Mouse (Mus musculus) G1E (cell line): ENCODE measurements around the gene Sec61a1. TPM values are rescaled to one million over a fixed set of nuclear protein-coding genes. Genes with fewer than 3 reads are reported as not detected.

Source experiments
- ATAC-seq: 2 replicates; pipeline ENCODE4 v1.8.0; 2016; ENCODE audit warnings: mild to moderate bottlenecking; ENCODE audit not compliant: insufficient number of reproducible peaks, poor library complexity, low FRiP score, severe bottlenecking; ENCODE audit errors: extremely low read depth
- DNase-seq: peaks from one replicate; pipeline ENCODE4 v3.0.0; 2012; ENCODE audit warnings: low spot score
- H3K27me3 ChIP-seq: 2 replicates; pipeline ENCODE4 v1.6.1; 2012; ENCODE audit warnings: mild to moderate bottlenecking, low read length, inconsistent platforms; ENCODE audit not compliant: insufficient read depth
- H3K36me3 ChIP-seq: replicated peaks from 2 replicates; pipeline ENCODE3; 2012; ENCODE audit warnings: mild to moderate bottlenecking, inconsistent platforms
- H3K4me1 ChIP-seq: 2 replicates; pipeline ENCODE4 v1.6.1; 2012; ENCODE audit warnings: low read depth, low read length, inconsistent platforms, mixed read lengths; ENCODE audit not compliant: insufficient read depth
- H3K4me3 ChIP-seq: 2 replicates; pipeline ENCODE4 v1.5.1; 2012; ENCODE audit warnings: low read depth, mild to moderate bottlenecking, inconsistent platforms, low read length, moderate library complexity, mixed read lengths
- H3K9me3 ChIP-seq: replicated peaks from 2 replicates; pipeline ENCODE4 v1.6.1; 2012; ENCODE audit warnings: inconsistent platforms
- CTCF ChIP-seq: IDR thresholded peaks from 2 replicates; pipeline ENCODE4 v1.5.1; 2012; ENCODE audit warnings: low read depth, low read length, inconsistent platforms, mixed read lengths
- GATA1 ChIP-seq: IDR thresholded peaks from 2 replicates; pipeline ENCODE4 v1.6.1; 2012; ENCODE audit warnings: borderline replicate concordance, low read length, inconsistent platforms, mixed read lengths
- GATA2 ChIP-seq: IDR thresholded peaks from 2 replicates; pipeline ENCODE4 v1.6.1; 2012; ENCODE audit warnings: low read depth, low read length, inconsistent platforms, borderline replicate concordance
- POLR2AphosphoS5 ChIP-seq: IDR thresholded peaks from 2 replicates; pipeline ENCODE4 v1.6.1; 2012; ENCODE audit warnings: low read depth, low read length, inconsistent platforms; ENCODE audit not compliant: insufficient replicate concordance
- TAL1 ChIP-seq: conservative IDR thresholded peaks from 2 replicates; pipeline ENCODE4 v1.6.1; 2012; ENCODE audit warnings: low read depth, low read length, inconsistent platforms, mixed read lengths
- polyA plus RNA-seq: library from polyadenylated mRNA; stranded (reverse); fragments of >175 nt; gene quantifications from 2 replicates; pipeline ENCODE4 v1.2.3, GENCODE M21; 2012
- total RNA-seq, 2 experiments: library from RNA; stranded (forward) in 1 of 2; stranded (reverse) in 1 of 2; fragments of 200-1000 nt in 1 of 2; fragments of >200 nt in 1 of 2; fragmentation: Nextera tagmentation in 1 of 2; gene quantifications; 2 replicates each; pipeline ENCODE4 v1.2.3; 2014 to 2017

The Sec61a1 gene
- total and polyA plus RNA-seq, 3 experiments, result 76.1 to 182 (median 86.0) TPM

- Histone ChIP-seq H3K4me1 (no peaks in the 10 kb centered on the region), H3K27me3 (no peaks in the 10 kb centered on the region), H3K36me3 (peaks cover 100% of the 10 kb centered on the region), H3K9me3 (no peaks in the 10 kb centered on the region), H3K4me3 (no peak overlapping the region)
- no peak for TF ChIP-seq POLR2AphosphoS5
- TF ChIP-seq GATA2, result no peak
- no peak for TF ChIP-seq TAL1
- no peak for TF ChIP-seq GATA1
- TF ChIP-seq CTCF, result no peak
- no peak for ATAC-seq
- no peak for DNase-seq
Observed at GRCm38 (mm10) chr6:88483111-88483510, 35.6 kb downstream of the Sec61a1 start.

- H3K36me3 ChIP-seq, result peaks cover 100% of the 10 kb centered on the region
- H3K27me3 ChIP-seq, result no peaks in the 10 kb centered on the region
- 0 out of 2 replicates have a peak, but pooled peaks cover 7% of the 10 kb centered on the region for H3K4me1 ChIP-seq
- no peak overlapping the region for H3K4me3 ChIP-seq
- H3K9me3 ChIP-seq, result no peaks in the 10 kb centered on the region
- TF ChIP-seq GATA1 (no peak), TAL1 (no peak), CTCF (no peak), POLR2AphosphoS5 (no peak), GATA2 (no peak)
- DNase-seq (no peak), ATAC-seq (no peak)
Observed at GRCm38 (mm10) chr6:88480421-88480820, 38.3 kb downstream of the Sec61a1 start.

- H3K4me1 ChIP-seq, result peaks cover 40% of the 10 kb centered on the region
- TF ChIP-seq POLR2AphosphoS5 (no peak), GATA2 (no peak), TAL1 (no peak), CTCF (no peak), GATA1 (no peak)
- ATAC-seq (no peak), DNase-seq (no peak)
- H3K27me3 ChIP-seq, result no peaks in the 10 kb centered on the region
- H3K36me3 ChIP-seq, result peaks cover 85% of the 10 kb centered on the region
- no peak overlapping the region for H3K4me3 ChIP-seq
- no peaks in the 10 kb centered on the region for H3K9me3 ChIP-seq
Observed at GRCm38 (mm10) chr6:88469878-88470277, 48.8 kb downstream of the Sec61a1 start.

- ATAC-seq (peak; percentile 97), DNase-seq (peak; percentile 98)
- no peak for TF ChIP-seq POLR2AphosphoS5
- TF ChIP-seq TAL1, result no peak
- no peak for TF ChIP-seq GATA2
- TF ChIP-seq CTCF, result no peak
- TF ChIP-seq GATA1, result no peak
- H3K36me3 ChIP-seq, result peaks cover 40% of the 10 kb centered on the region
- H3K4me1 ChIP-seq, result peaks cover 32% of the 10 kb centered on the region
- H3K9me3 ChIP-seq, result no peaks in the 10 kb centered on the region
- H3K27me3 ChIP-seq, result peaks cover 2% of the 10 kb centered on the region; the same call in 1 of the 2 replicates
- peak within 1 kb of the TSS; percentile 82 for H3K4me3 ChIP-seq
Observed at GRCm38 (mm10) chr6:88465181-88465920, 53.4 kb downstream of the Sec61a1 start, which contains the start of gene Ruvbl1. Gene Ruvbl1 (plus strand): TSS chr6:88465409.

- Histone ChIP-seq H3K36me3 (no peaks in the 10 kb centered on the region), H3K9me3 (no peaks in the 10 kb centered on the region), H3K4me1 (no peaks in the 10 kb centered on the region), H3K27me3 (peaks cover 62% of the 10 kb centered on the region), H3K4me3 (no peak overlapping the region)
- TF ChIP-seq GATA2 (no peak), CTCF (no peak), GATA1 (no peak), TAL1 (no peak), POLR2AphosphoS5 (no peak)
- DNase-seq (no peak), ATAC-seq (no peak)
Observed at GRCm38 (mm10) chr6:88454545-88454944, 64.2 kb downstream of the Sec61a1 start.

Other genes with a start within 250 kb of the Sec61a1 start
- gene Eefsec, start 72.4 kb downstream of the Sec61a1 start, total RNA-seq (2014; fragmentation: Nextera tagmentation), result 38.4 and 50.6 TPM in 2 replicates
- gene Eefsec, start 72.4 kb downstream of the Sec61a1 start, total RNA-seq (2017), result 12.3 and 15.0 TPM in 2 replicates
- 24.7 and 25.8 TPM in 2 replicates for gene Eefsec, start 72.4 kb downstream of the Sec61a1 start, polyA plus RNA-seq
- gene Ruvbl1, start 53.5 kb downstream of the Sec61a1 start, total RNA-seq (2014; fragmentation: Nextera tagmentation), result 34.3 and 48.4 TPM in 2 replicates
- 158 and 159 TPM in 2 replicates for gene Ruvbl1, start 53.5 kb downstream of the Sec61a1 start, total RNA-seq (2017)
- gene Ruvbl1, start 53.5 kb downstream of the Sec61a1 start, polyA plus RNA-seq, result 24.1 and 35.6 TPM in 2 replicates
- not detected in 2 replicates for gene Kbtbd12, start 119.0 kb upstream of the Sec61a1 start, total RNA-seq (2014; fragmentation: Nextera tagmentation)
- 0.17 and 0.27 TPM in 2 replicates for gene Kbtbd12, start 119.0 kb upstream of the Sec61a1 start, total RNA-seq (2017)
- not detected in 2 replicates for gene Kbtbd12, start 119.0 kb upstream of the Sec61a1 start, polyA plus RNA-seq
- gene Mgll, start 205.5 kb upstream of the Sec61a1 start, total RNA-seq (2014; fragmentation: Nextera tagmentation), result 41.5 TPM in 1 of 2 replicates, not detected in the other
- gene Mgll, start 205.5 kb upstream of the Sec61a1 start, total RNA-seq (2017), result 0.11 TPM in 1 of 2 replicates, not detected in the other
- 0.02 and 0.03 TPM in 2 replicates for gene Mgll, start 205.5 kb upstream of the Sec61a1 start, polyA plus RNA-seq